Mouse (Mus musculus) olfactory bulb, adult 2 months (tissue): ENCODE results near the gene Prss16. TPM values are rescaled to one million over a fixed set of nuclear protein-coding genes. Genes with fewer than 3 reads are reported as not detected.

Experiments
- H3K27ac ChIP-seq: fragments of 200-500 bp; 2 replicates; pipeline ENCODE4 v1.5.1; 2012; ENCODE audit warnings: low read depth, low read length; ENCODE audit not compliant: insufficient read depth
- H3K4me1 ChIP-seq: fragments of 200-500 bp; 2 replicates; pipeline ENCODE4 v1.6.1; 2012; ENCODE audit warnings: low read length; ENCODE audit not compliant: control insufficient read depth, insufficient read depth
- H3K4me3 ChIP-seq: fragments of 200-500 bp; 2 replicates; pipeline ENCODE4 v1.5.1; 2012; ENCODE audit warnings: mild to moderate bottlenecking, low read depth, low read length, moderate library complexity; ENCODE audit not compliant: insufficient read depth
- CTCF ChIP-seq: fragments of 200-500 bp; IDR thresholded peaks from 2 replicates; pipeline ENCODE4 v1.5.1; 2012; ENCODE audit warnings: low read depth, mild to moderate bottlenecking, low read length, moderate library complexity; ENCODE audit not compliant: insufficient read depth
- POLR2A ChIP-seq: fragments of 200-500 bp; IDR thresholded peaks from 2 replicates; pipeline ENCODE4 v1.6.1; 2012; ENCODE audit warnings: mild to moderate bottlenecking, low read depth, low read length, moderate library complexity; ENCODE audit not compliant: insufficient read depth
- WGBS: fragments of 180-500 bp; shearing (Covaris S2); methylation state at CpG from one replicate; pipeline ENCODE4 v1.1.7; 2018; 5-methylcytosine and 5-hydroxymethylcytosine counted together
- polyA plus RNA-seq: library from polyadenylated mRNA; stranded (reverse); fragments of >200 nt; gene quantifications from 2 replicates; pipeline ENCODE4 v1.2.4, GENCODE M21; 2012; ENCODE audit warnings: low replicate concordance; ENCODE audit not compliant: missing spikeins, insufficient read depth, insufficient read length

Prss16 gene
- polyA plus RNA-seq = 263 TPM in 1 of 2 replicates, not detected in the other

GRCm38 (mm10) chr13:22009642-22010041, at the start of gene Prss16:
Gene Prss16, minus strand, starts transcription at chr13:22009742.
- Histone ChIP-seq H3K4me1 (peaks cover 13% of the 10 kb centered on the region), H3K4me3 (no peak within 1 kb of the TSS), H3K27ac (no peak within 1 kb of the TSS)
- 23% methylated on average over 6 of the region's 7 CpGs for WGBS
- TF ChIP-seq CTCF = no peak
- no peak for TF ChIP-seq POLR2A

DNA sequence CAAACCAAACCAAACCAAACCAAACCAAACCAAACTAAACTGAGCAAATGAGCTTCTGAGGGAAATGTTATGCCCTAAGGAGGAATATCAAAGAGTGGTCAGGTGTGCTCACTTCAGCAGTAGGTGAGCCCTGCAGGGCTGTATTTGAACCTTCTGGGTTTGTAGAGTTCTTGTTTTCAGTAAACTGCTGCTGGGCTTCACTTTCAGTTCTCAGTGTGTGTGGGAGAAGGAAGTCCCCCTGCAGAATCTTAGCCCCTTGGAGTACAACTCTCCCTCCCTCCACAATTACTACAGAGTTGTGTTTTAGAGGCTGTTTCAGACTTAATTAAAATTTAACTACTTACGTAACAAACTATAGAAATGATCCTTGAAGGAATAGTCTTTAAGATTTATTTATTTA, 44.2 kb upstream of the Prss16 start:
- no peak overlapping the region for H3K27ac ChIP-seq
- WGBS = 98% methylated on average over 1 of the region's 1 CpGs
- H3K4me1 ChIP-seq = peaks cover 3% of the 10 kb centered on the region; the same call in 1 of the 2 replicates
- no peak for TF ChIP-seq POLR2A
- no peak for TF ChIP-seq CTCF
- no peak overlapping the region for H3K4me3 ChIP-seq

- peaks cover 3% of the 10 kb centered on the region; the same call in 1 of the 2 replicates for H3K4me1 ChIP-seq
- H3K27ac ChIP-seq = no peak overlapping the region
- 7% methylated on average over 5 of the region's 5 CpGs for WGBS
- TF ChIP-seq POLR2A (no peak), CTCF (no peak)
- H3K4me3 ChIP-seq = peak overlapping the region; percentile 52
Measured at GRCm38 (mm10) chr13:22051523-22051859, 41.9 kb upstream of the Prss16 start.

DNA sequence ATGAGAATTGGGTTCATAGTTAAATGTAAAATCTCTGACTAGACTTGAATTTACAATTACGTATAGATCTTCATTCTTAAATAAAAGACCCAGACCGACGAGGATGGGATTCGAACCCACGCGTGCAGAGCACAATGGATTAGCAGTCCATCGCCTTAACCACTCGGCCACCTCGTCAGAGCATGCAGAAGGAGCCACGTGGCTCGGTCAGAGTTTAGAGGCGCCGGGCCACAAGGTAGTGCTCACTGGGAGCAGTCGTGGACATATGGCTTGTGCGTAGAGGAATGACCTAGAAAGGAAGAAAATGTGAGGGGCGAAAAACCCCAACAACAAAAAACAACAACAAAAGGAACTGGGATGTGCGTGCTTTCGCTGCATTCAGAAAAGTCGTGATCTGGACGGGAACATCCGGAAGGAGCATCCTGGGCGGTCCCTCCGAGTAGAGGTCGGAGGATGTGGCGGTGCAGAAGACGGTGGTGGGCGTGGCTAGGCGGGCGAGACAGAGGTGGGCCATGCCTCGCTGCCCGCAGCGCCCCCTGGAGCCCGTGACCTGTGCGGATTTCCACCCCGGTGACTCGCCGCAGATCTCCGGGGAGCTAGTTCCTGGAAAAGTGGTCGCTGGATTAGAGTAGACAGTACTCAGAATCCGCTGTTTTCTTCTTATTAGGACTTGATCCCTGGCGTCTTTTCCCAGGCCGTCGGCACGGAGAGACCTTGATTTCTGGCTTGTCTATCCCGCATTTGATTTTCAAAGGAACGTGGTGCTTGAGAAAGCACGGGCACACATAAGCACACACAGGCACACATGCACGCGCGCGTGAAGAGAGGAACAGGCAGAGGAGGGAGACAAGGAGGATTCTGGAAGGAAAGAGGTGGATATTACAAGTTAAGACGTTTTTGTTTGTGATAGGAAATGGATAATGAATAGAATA, 41.3 kb upstream of the Prss16 start:
- WGBS = under 1% methylated on average over 52 of the region's 52 CpGs
- peak overlapping the region; percentile 83 for H3K27ac ChIP-seq
- TF ChIP-seq CTCF (peak; percentile 47), POLR2A (no peak)

GRCm38 (mm10) chr13:22049737-22050440, 40.3 kb upstream of the Prss16 start:
- Histone ChIP-seq H3K4me1 (peaks cover 3% of the 10 kb centered on the region; the same call in 1 of the 2 replicates), H3K27ac (peak overlapping the region; percentile 20), H3K4me3 (peak overlapping the region; percentile 42)
- no peak for TF ChIP-seq CTCF
- no peak for TF ChIP-seq POLR2A
- 1% methylated on average over 14 of the region's 14 CpGs for WGBS

More for the DNA sequence above, 41.3 kb upstream of the Prss16 start:
- Histone ChIP-seq H3K4me1 (peaks cover 3% of the 10 kb centered on the region; the same call in 1 of the 2 replicates), H3K4me3 (peak overlapping the region; percentile 52)

- Histone ChIP-seq H3K4me1 (peaks cover 3% of the 10 kb centered on the region; the same call in 1 of the 2 replicates), H3K4me3 (no peak overlapping the region), H3K27ac (no peak overlapping the region)
- TF ChIP-seq CTCF (no peak), POLR2A (no peak)
- WGBS = 87% methylated on average over 2 of the region's 2 CpGs
Measured at GRCm38 (mm10) chr13:22049041-22049440, 39.5 kb upstream of the Prss16 start.

GRCm38 (mm10) chr13:22045311-22045710, 35.8 kb upstream of the Prss16 start:
- no peak overlapping the region for H3K27ac ChIP-seq
- 60% methylated on average over 2 of the region's 2 CpGs for WGBS
- TF ChIP-seq POLR2A (no peak), CTCF (no peak)

DNA sequence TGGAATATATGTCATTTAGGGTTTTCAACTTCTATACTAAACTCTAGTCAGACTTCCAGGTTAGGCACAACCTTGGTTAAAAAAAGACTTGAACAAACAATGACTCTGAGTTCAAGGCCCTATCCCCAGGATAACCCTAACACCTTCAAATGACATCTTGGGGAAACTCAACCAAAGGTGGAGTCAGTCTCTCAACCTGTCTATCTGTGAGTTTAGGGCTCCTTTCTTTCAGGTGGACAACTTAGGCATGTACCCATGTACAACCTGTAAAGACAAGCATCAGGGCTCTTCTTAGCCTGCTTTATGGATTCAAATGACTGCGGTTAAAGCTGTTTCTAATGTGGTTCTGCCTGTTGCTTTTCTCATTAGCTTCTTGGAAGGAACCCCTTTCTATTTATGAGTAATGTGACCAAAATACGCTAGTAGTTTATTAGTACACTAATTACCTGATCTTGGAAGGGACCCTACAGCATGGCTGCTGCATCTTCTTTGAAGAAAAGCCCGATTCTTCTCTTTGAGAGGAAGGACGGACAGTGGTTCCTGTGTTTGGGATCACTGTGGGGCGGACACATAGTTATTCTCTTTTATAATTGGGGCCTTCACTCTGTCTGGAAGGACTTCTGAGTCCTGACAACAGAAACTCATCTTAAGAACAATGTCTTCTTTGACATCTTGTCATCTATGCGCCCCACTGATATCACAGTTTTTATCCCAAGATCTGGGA, 35.1 kb upstream of the Prss16 start:
- TF ChIP-seq CTCF (no peak), POLR2A (no peak)
- WGBS = 77% methylated on average over 6 of the region's 6 CpGs
- Histone ChIP-seq H3K4me3 (no peak overlapping the region), H3K27ac (no peak overlapping the region), H3K4me1 (peaks cover under 1% of the 10 kb centered on the region; the same call in 1 of the 2 replicates)

More at GRCm38 (mm10) chr13:22045311-22045710, 35.8 kb upstream of the Prss16 start:
- Histone ChIP-seq H3K4me1 (peaks cover 3% of the 10 kb centered on the region; the same call in 1 of the 2 replicates), H3K4me3 (no peak overlapping the region)
